ENCODE assay signal across 8 mouse cellular contexts in the genomic region with DNA sequence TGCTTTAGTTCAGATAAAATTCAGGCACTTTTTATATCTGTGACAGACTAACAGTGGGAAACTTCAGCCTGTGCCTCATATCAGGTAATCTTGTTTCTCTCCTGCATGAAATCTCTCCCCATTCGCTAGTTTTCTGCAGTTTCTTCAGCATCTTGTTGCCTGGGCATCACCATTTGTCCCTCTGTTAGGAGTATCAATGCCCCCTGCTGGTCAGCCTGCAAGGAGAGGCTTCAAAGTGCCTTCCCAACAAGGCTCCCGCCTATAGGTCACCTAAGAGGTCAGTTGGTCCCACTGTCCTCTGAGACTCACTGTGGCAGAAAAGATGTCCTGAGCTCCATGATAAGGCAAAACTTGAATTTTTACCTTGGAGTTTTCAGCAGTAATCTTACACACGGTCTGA.
DNase-seq lines count a peak whose midpoint lies in the region; ATAC-seq and TF ChIP-seq lines count a peak whose summit lies in the region.

No protein-coding gene starts in this region.

- no peak for TF ChIP-seq POLR2A in lung, adult 2 months (IDR thresholded peaks at IDR 0.05; ENCODE audit: borderline replicate concordance, extremely low read depth, low read depth, low read length)
- TF ChIP-seq POLR2A in testis, adult 2 months (IDR thresholded peaks at IDR 0.05; ENCODE audit: control insufficient read depth, low read depth, low read length), result no peak

- no peaks in the 10 kb centered on the region for H3K9me3 ChIP-seq in kidney, embryonic 16.5 days (ENCODE audit: low read length)

- no peak overlapping the region for H3K4me2 ChIP-seq in kidney, embryonic 16.5 days (replicated peaks; ENCODE audit: low read depth, low read length)

- no peak overlapping the region for H3K9ac ChIP-seq in kidney, embryonic 16.5 days (replicated peaks; ENCODE audit: low read length)

- TF ChIP-seq CTCF in lung, adult 2 months (IDR thresholded peaks at IDR 0.05; ENCODE audit: insufficient read depth, low read length), result peak; percentile 53
- peak; percentile 36; the same call in 1 of the 2 replicates for TF ChIP-seq CTCF in testis, adult 2 months (IDR thresholded peaks at IDR 0.05; ENCODE audit: control insufficient read depth, insufficient read depth, insufficient replicate concordance, low read depth, low read length)

- H3K4me3 ChIP-seq in kidney, embryonic 16.5 days (ENCODE audit: low read length), result no peak overlapping the region
- no peak overlapping the region for H3K4me3 ChIP-seq in lung, adult 2 months (replicated peaks; ENCODE audit: extremely low read depth, low read depth, low read length)
- no peak overlapping the region for H3K4me3 ChIP-seq in testis, adult 2 months (ENCODE audit: control insufficient read depth, low read depth, low read length)

- no peak for ATAC-seq in kidney, embryonic 16.5 days (ENCODE audit: low FRiP score, low TSS enrichment)
- no peak for ATAC-seq in erythroid progenitor cell, adult 5-6 weeks (replicated peaks; ENCODE audit: low FRiP score, poor library complexity, severe bottlenecking)

- no peak overlapping the region for H3K27ac ChIP-seq in kidney, embryonic 16.5 days (ENCODE audit: low read length)
- no peak overlapping the region for H3K27ac ChIP-seq in testis, adult 2 months (ENCODE audit: control insufficient read depth, insufficient read depth, low read depth, low read length)

- intact Hi-C loops in gastrocnemius, postnatal 36 days (cut with DNase I), result loop anchor here (10.0 kb wide), 1 partner anchor 599 kb away; no protein-coding TSS in a partner anchor

- no peaks in the 10 kb centered on the region for H3K27me3 ChIP-seq in kidney, embryonic 16.5 days (ENCODE audit: insufficient read depth, low read length)
- no peaks in the 10 kb centered on the region for H3K27me3 ChIP-seq in testis, adult 2 months (ENCODE audit: control insufficient read depth, insufficient read depth, low read length)

- DNase-seq in kidney, adult 11 months, result peak; percentile 27
- DNase-seq in CD4-positive helper T cell, adult 2 months (ENCODE audit: low read depth, low spot score), result peak; percentile 16
- peak; percentile 21 for DNase-seq in adrenal gland, adult 8-10 months
- DNase-seq in gastrocnemius, postnatal 36 days, result peak; percentile 20 to 66
- DNase-seq in lung, adult 2 months, result no peak

- H3K4me1 ChIP-seq in kidney, embryonic 16.5 days (ENCODE audit: insufficient read depth, low read length), result no peaks in the 10 kb centered on the region
- H3K4me1 ChIP-seq in lung, adult 2 months (ENCODE audit: control insufficient read depth, insufficient read depth, low read length), result no peaks in the 10 kb centered on the region
- no peaks in the 10 kb centered on the region for H3K4me1 ChIP-seq in testis, adult 2 months (ENCODE audit: control insufficient read depth, insufficient read depth, low read length)

- WGBS in kidney, embryonic 16.5 days, result 29% methylated on average over 3 of the region's 3 CpGs
- 29% methylated on average over 3 of the region's 3 CpGs for WGBS in lung, adult 2 months

- no peaks in the 10 kb centered on the region for H3K36me3 ChIP-seq in kidney, embryonic 16.5 days (ENCODE audit: insufficient read depth, low read length)
- no peaks in the 10 kb centered on the region for H3K36me3 ChIP-seq in testis, adult 2 months (ENCODE audit: control insufficient read depth, insufficient read depth, low read length)
